Mouse (Mus musculus) CH12.LX (cell line): ENCODE data around the gene Hlx.

ENCODE experiments used
- CHD1 ChIP-seq: IDR thresholded peaks from 2 replicates; pipeline ENCODE4 v1.6.1; 2012; ENCODE audit warnings: low read depth, low read length, improper control_type of control experiment, inconsistent platforms
- CHD2 ChIP-seq: IDR thresholded peaks from 2 replicates; pipeline ENCODE4 v1.6.1; 2011; ENCODE audit warnings: low read length, improper control_type of control experiment
- CTCF ChIP-seq, 2 experiments: IDR thresholded peaks in 1 of 2; conservative IDR thresholded peaks in 1 of 2; 2 replicates each; pipeline ENCODE4 v1.5.1; 2011 to 2012; ENCODE audit warnings: low read depth in 2 of 2, low read length in 2 of 2, improper control_type of control experiment in 1 of 2, inconsistent platforms in 1 of 2, mild to moderate bottlenecking in 1 of 2, moderate library complexity in 1 of 2
- EP300 ChIP-seq: IDR thresholded peaks from 2 replicates; pipeline ENCODE4 v1.6.1; 2011; ENCODE audit warnings: low read length, improper control_type of control experiment
- GABPA ChIP-seq: IDR thresholded peaks from 2 replicates; pipeline ENCODE4 v1.6.1; 2012; ENCODE audit warnings: low read depth, low read length, improper control_type of control experiment, inconsistent platforms; ENCODE audit not compliant: insufficient replicate concordance
- HCFC1 ChIP-seq: IDR thresholded peaks from 2 replicates; pipeline ENCODE4 v1.6.1; 2012; ENCODE audit warnings: low read depth, mild to moderate bottlenecking, inconsistent platforms, low read length, improper control_type of control experiment
- JUN ChIP-seq: IDR thresholded peaks from 2 replicates; pipeline ENCODE4 v1.6.1; 2011; ENCODE audit warnings: low read depth, mild to moderate bottlenecking, low read length, improper control_type of control experiment, moderate library complexity; ENCODE audit not compliant: insufficient read depth
- KAT2A ChIP-seq: IDR thresholded peaks from 2 replicates; pipeline ENCODE4 v1.6.1; 2012; ENCODE audit warnings: low read length, improper control_type of control experiment, inconsistent platforms; ENCODE audit not compliant: insufficient replicate concordance
- MAX ChIP-seq: IDR thresholded peaks from 2 replicates; pipeline ENCODE4 v1.6.1; 2011; ENCODE audit warnings: low read length, improper control_type of control experiment
- MYC ChIP-seq: IDR thresholded peaks from 2 replicates; pipeline ENCODE4 v1.6.1; 2011; ENCODE audit warnings: low read depth, mild to moderate bottlenecking, improper control_type of control experiment, low read length
- NELFE ChIP-seq: IDR thresholded peaks from 2 replicates; pipeline ENCODE4 v1.6.1; 2011; ENCODE audit warnings: low read depth, low read length, improper control_type of control experiment
- POLR2A ChIP-seq: IDR thresholded peaks from 2 replicates; pipeline ENCODE4 v1.6.1; 2011; ENCODE audit warnings: low read depth, mild to moderate bottlenecking, improper control_type of control experiment, low read length
- SMC3 ChIP-seq: IDR thresholded peaks from 2 replicates; pipeline ENCODE4 v1.6.1; 2011; ENCODE audit warnings: low read depth, low read length, improper control_type of control experiment
- TCF12 ChIP-seq: IDR thresholded peaks from 2 replicates; pipeline ENCODE4 v1.6.1; 2014; ENCODE audit warnings: low read depth, mild to moderate bottlenecking, inconsistent platforms, low read length, improper control_type of control experiment

GRCm38 (mm10) chr1:184748692-184749152 lies 16.3 kb upstream of the Hlx start:
- TF ChIP-seq KAT2A = no peak
- TF ChIP-seq NELFE = no peak
- no peak for TF ChIP-seq HCFC1
- no peak for TF ChIP-seq CTCF (conservative IDR thresholded peaks at IDR 0.05 in 1 of 2, IDR thresholded peaks at IDR 0.05 in 1 of 2; ENCODE audit: low read depth in 2 of 2, low read length in 2 of 2)
- TF ChIP-seq GABPA = no peak
- no peak for TF ChIP-seq EP300
- no peak for TF ChIP-seq MAX
- TF ChIP-seq JUN = no peak
- TF ChIP-seq SMC3 = no peak
- TF ChIP-seq POLR2A = no peak
- no peak for TF ChIP-seq CHD1
- no peak for TF ChIP-seq MYC
- TF ChIP-seq TCF12 = no peak
- TF ChIP-seq CHD2 = no peak
